30 mouse cellular contexts compared by ENCODE assay signal in genomic region chr9:11920251-11920650, GRCm38 (mm10).
"Had no signal": no experiment of that assay in that cellular context is flagged by ENCODE, and none has a peak within 500 bp of the region (broad histone marks: within the 10 kb centered on the region; RNA-seq: fewer than 3 reads in every experiment).

No protein-coding gene starts in this region.

- H3K27ac ChIP-seq: limb, embryonic 10.5 days; limb, embryonic 12.5 days; limb, embryonic 13.5 days; limb, embryonic 15.5 days; liver, embryonic 12.5 days; liver, embryonic 13.5 days; liver, embryonic 14.5 days; liver, embryonic 15.5 days; lung, embryonic 15.5 days; macrophage; midbrain, embryonic 10.5 days; midbrain, embryonic 12.5 days; midbrain, embryonic 13.5 days; midbrain, embryonic 15.5 days; neural tube, embryonic 12.5 days had no signal

- H3K36me3 ChIP-seq: limb, embryonic 10.5 days; limb, embryonic 12.5 days; limb, embryonic 13.5 days; limb, embryonic 15.5 days; liver, embryonic 12.5 days; liver, embryonic 13.5 days; liver, embryonic 15.5 days; lung, embryonic 15.5 days; midbrain, embryonic 10.5 days; midbrain, embryonic 12.5 days; midbrain, embryonic 13.5 days; midbrain, embryonic 15.5 days; neural tube, embryonic 12.5 days had no signal

- H3K9ac ChIP-seq: limb, embryonic 12.5 days; limb, embryonic 13.5 days; limb, embryonic 15.5 days; liver, embryonic 12.5 days; liver, embryonic 13.5 days; liver, embryonic 14.5 days; liver, embryonic 15.5 days; liver, postnatal 0 days; lung, embryonic 14.5 days; lung, embryonic 15.5 days; midbrain, embryonic 12.5 days; midbrain, embryonic 13.5 days; midbrain, embryonic 15.5 days; neural tube, embryonic 12.5 days had no signal

- H3K4me1 ChIP-seq: limb, embryonic 10.5 days; limb, embryonic 12.5 days; limb, embryonic 13.5 days; limb, embryonic 15.5 days; liver, embryonic 12.5 days; liver, embryonic 13.5 days; liver, embryonic 15.5 days; lung, embryonic 15.5 days; megakaryocyte, embryonic 14.5 days; midbrain, embryonic 10.5 days; midbrain, embryonic 12.5 days; midbrain, embryonic 13.5 days; midbrain, embryonic 15.5 days; neural tube, embryonic 12.5 days had no signal

- H3K9me3 ChIP-seq: limb, embryonic 10.5 days; limb, embryonic 15.5 days; liver, embryonic 12.5 days; liver, embryonic 15.5 days; lung, embryonic 15.5 days; midbrain, embryonic 12.5 days; midbrain, embryonic 13.5 days; midbrain, embryonic 15.5 days; neural tube, embryonic 12.5 days had no signal

- ATAC-seq: liver, embryonic 12.5 days; liver, postnatal 0 days; lung, postnatal 0 days; midbrain, embryonic 13.5 days; midbrain, embryonic 15.5 days; midbrain, embryonic 16.5 days had no signal

- H3K4me3 ChIP-seq: limb, embryonic 10.5 days; limb, embryonic 12.5 days; limb, embryonic 13.5 days; limb, embryonic 15.5 days; liver, embryonic 12.5 days; liver, embryonic 13.5 days; liver, embryonic 15.5 days; lung, embryonic 15.5 days; megakaryocyte, embryonic 14.5 days; midbrain, embryonic 10.5 days; midbrain, embryonic 12.5 days; midbrain, embryonic 13.5 days; midbrain, embryonic 15.5 days; myocyte; neural tube, embryonic 12.5 days had no signal

- DNase-seq: left cerebral cortex, postnatal 4 days; liver; liver, embryonic 13.5 days; liver, postnatal 0 days; lung, adult 18-20 months; lung, adult 2 months; lung, embryonic 14.5 days; lung, postnatal 10 days; lung, postnatal 14 days; lung, postnatal 36 days; lung, postnatal 4 days; midbrain, embryonic 14.5 days had no signal
